Mouse (Mus musculus) kidney, embryonic 16.5 days (tissue): ENCODE measurements around the gene Cdk5rap3. TPM values are rescaled to one million over a fixed set of nuclear protein-coding genes. Genes with fewer than 3 reads are reported as not detected.

Experiments
- ATAC-seq: fragments of 200-750 bp; cut with Nextera tagmentation; 2 replicates; pipeline ENCODE4 v1.8.0; 2017; ENCODE audit warnings: moderate TSS enrichment; ENCODE audit not compliant: low FRiP score, low TSS enrichment
- H3K27ac ChIP-seq: fragments of 300-500 bp; sonication (generic); 2 replicates; pipeline ENCODE4 v1.5.1; 2014; ENCODE audit warnings: low read length
- H3K27me3 ChIP-seq: fragments of 300-500 bp; sonication (generic); 2 replicates; pipeline ENCODE4 v1.6.1; 2014; ENCODE audit warnings: low read length, control low read depth, mixed read lengths; ENCODE audit not compliant: insufficient read depth
- H3K36me3 ChIP-seq: fragments of 300-500 bp; sonication (generic); 2 replicates; pipeline ENCODE4 v1.6.1; 2014; ENCODE audit warnings: low read length, control low read depth, mixed read lengths; ENCODE audit not compliant: insufficient read depth
- H3K4me1 ChIP-seq: fragments of 300-500 bp; sonication (generic); 2 replicates; pipeline ENCODE4 v1.6.1; 2014; ENCODE audit warnings: low read length, control low read depth, mixed read lengths; ENCODE audit not compliant: insufficient read depth
- H3K4me2 ChIP-seq: fragments of 300-500 bp; sonication (generic); replicated peaks from 2 replicates; pipeline ENCODE4 v1.6.1; 2014; ENCODE audit warnings: low read depth, low read length
- H3K4me3 ChIP-seq: fragments of 300-500 bp; sonication (generic); 2 replicates; pipeline ENCODE4 v1.5.1; 2014; ENCODE audit warnings: mild to moderate bottlenecking, low read length
- H3K9ac ChIP-seq: fragments of 300-500 bp; sonication (generic); replicated peaks from 2 replicates; pipeline ENCODE4 v1.6.1; 2014; ENCODE audit warnings: low read length
- H3K9me3 ChIP-seq: fragments of 300-500 bp; sonication (generic); 2 replicates; pipeline ENCODE4 v1.6.1; 2016; ENCODE audit warnings: low read length, control low read depth
- WGBS: fragments of 180-500 bp; shearing (Covaris S2); extraction: QIAGEN DNeasy Blood & Tissue Kit; methylation state at CpG from one replicate; pipeline ENCODE4 v1.1.7; 2014; 5-methylcytosine and 5-hydroxymethylcytosine counted together
- polyA plus RNA-seq: library from polyadenylated mRNA; unstranded; fragments of >200 nt; fragmentation: Nextera tagmentation; extraction: Ambion mirVana; gene quantifications from 2 replicates; pipeline ENCODE4 v1.2.1, GENCODE M21; 2015

The Cdk5rap3 gene
- polyA plus RNA-seq, 1 experiment from 2014 or later: 83.7 TPM

- H3K36me3 ChIP-seq: 0 out of 2 replicates have a peak, but pooled peaks cover 4% of the 10 kb centered on the region
- peak overlapping the region; percentile 93 for H3K4me2 ChIP-seq
- H3K9me3 ChIP-seq: no peaks in the 10 kb centered on the region
- ATAC-seq: no peak
- H3K27me3 ChIP-seq: 0 out of 2 replicates have a peak, but pooled peaks cover 2% of the 10 kb centered on the region
- peaks cover 35% of the 10 kb centered on the region for H3K4me1 ChIP-seq
- 42% methylated on average over 12 of the region's 12 CpGs for WGBS
- peak overlapping the region; percentile 59 for H3K4me3 ChIP-seq
- peak overlapping the region; percentile 57 for H3K27ac ChIP-seq
- no peak overlapping the region; the same call in 1 of the 2 replicates for H3K9ac ChIP-seq
These were observed 53.8 kb downstream of the Cdk5rap3 start for GRCm38 (mm10) chr11:96862534-96862933.

DNA sequence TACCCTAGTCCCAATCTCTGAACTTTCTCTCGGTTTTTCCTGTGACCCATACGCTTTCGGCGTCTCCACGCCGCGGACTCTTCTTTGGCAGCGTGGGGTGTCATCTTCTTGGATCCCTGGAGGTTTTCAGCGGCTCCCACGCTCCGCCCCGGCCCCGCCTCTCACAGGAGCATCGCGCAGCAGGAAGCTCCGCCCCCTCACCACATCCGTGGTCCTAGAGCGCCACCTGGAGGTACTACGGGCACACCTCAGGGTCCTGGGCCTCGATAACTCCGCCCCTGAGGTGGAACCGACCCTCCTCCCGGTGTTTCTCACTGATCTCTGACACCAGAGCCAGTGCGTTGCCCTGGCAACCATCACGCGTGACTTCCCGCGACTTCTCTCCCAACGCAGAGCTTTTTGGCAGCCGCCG lies 54.4 kb downstream of the Cdk5rap3 start:
- peak; percentile 86 for ATAC-seq
- Histone ChIP-seq H3K4me1 (peaks cover 33% of the 10 kb centered on the region), H3K4me3 (peak overlapping the region; percentile 59), H3K4me2 (peak overlapping the region; percentile 93), H3K27ac (peak overlapping the region; percentile 65), H3K36me3 (0 out of 2 replicates have a peak, but pooled peaks cover 4% of the 10 kb centered on the region), H3K27me3 (0 out of 2 replicates have a peak, but pooled peaks cover 2% of the 10 kb centered on the region), H3K9me3 (no peaks in the 10 kb centered on the region), H3K9ac (peak overlapping the region; percentile 61)
- WGBS: under 1% methylated on average over 31 of the region's 31 CpGs

DNA sequence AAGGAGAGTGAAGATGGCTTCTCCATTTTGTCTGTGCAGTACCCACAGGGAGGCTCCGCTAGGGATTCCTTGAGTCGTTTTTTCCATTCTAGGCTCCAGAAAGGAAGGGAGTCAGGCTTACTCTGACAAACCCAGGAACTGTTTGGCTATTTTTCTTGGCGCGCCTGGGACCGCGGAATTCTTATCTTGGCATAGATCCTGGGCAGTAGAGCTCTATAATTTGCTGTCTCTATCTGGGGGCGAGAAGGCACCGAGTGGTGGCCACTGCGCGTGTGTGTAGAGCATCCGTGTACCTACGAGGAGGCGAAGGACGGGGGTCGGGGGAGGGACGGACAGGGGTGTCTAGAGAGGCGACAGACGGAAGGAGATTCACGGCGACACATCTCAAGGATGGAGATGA lies 54.9 kb downstream of the Cdk5rap3 start:
- no peaks in the 10 kb centered on the region for H3K9me3 ChIP-seq
- peak overlapping the region; percentile 93 for H3K4me2 ChIP-seq
- H3K36me3 ChIP-seq: 0 out of 2 replicates have a peak, but pooled peaks cover 4% of the 10 kb centered on the region
- 0% methylated on average over 20 of the region's 20 CpGs for WGBS
- peaks cover 33% of the 10 kb centered on the region for H3K4me1 ChIP-seq
- peak overlapping the region; percentile 61 for H3K9ac ChIP-seq
- no peaks in the 10 kb centered on the region for H3K27me3 ChIP-seq
- peak overlapping the region; percentile 65 for H3K27ac ChIP-seq
- peak overlapping the region; percentile 59 for H3K4me3 ChIP-seq
- ATAC-seq: peak; percentile 41

DNA sequence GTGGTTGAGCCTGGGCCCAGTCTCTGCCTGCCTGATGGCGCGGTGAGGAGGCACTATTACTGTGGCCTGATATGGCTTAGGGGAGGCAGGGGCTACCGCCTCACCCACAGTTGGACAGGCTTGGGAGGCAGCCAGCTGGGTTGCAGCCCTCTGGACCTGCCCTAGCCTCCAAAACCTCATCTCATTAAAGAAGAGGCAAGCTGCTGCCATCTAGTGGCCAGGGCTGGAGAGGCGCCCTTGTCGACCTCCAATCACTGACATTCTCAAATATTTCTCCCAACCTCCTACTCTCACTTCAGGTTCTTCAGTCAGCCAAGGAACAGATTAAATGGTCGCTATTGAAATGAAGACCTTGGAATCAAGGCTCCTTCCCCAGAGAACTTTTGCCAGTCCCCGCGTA lies 55.7 kb downstream of the Cdk5rap3 start:
- WGBS: 8% methylated on average over 8 of the region's 8 CpGs
- Histone ChIP-seq H3K27ac (peak overlapping the region; percentile 3; the same call in 1 of the 2 replicates), H3K36me3 (0 out of 2 replicates have a peak, but pooled peaks cover 4% of the 10 kb centered on the region), H3K27me3 (no peaks in the 10 kb centered on the region), H3K4me3 (no peak overlapping the region), H3K4me2 (peak overlapping the region; percentile 93; the same call in 1 of the 2 replicates), H3K9ac (0 out of 2 replicates have a peak overlapping the region, but pooled peaks have one; percentile 61), H3K4me1 (peaks cover 33% of the 10 kb centered on the region), H3K9me3 (no peaks in the 10 kb centered on the region)
- peak; percentile 64; the same call in 1 of the 2 replicates for ATAC-seq

DNA sequence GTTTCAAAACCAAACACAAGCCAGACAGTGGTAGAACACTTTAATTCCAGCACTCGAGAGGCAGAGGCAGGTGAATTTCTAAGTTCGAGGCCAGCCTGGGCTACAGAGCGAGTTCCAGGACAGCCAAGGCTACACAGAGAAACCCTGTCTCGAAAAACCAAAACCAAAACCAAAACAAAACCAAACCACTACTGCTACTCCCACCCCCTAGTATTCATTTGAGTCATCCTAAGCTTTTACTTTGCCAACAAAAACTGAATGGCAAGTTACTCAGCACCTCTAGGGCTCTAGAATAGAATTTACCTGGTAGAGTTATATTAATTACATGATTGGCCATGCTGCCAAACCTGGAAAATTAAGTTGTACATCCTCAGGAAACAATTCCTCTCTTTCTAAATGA lies 56.7 kb downstream of the Cdk5rap3 start:
- Histone ChIP-seq H3K4me1 (peaks cover 33% of the 10 kb centered on the region), H3K4me2 (no peak overlapping the region), H3K27ac (no peak overlapping the region), H3K9me3 (no peaks in the 10 kb centered on the region), H3K27me3 (no peaks in the 10 kb centered on the region), H3K4me3 (no peak overlapping the region), H3K36me3 (0 out of 2 replicates have a peak, but pooled peaks cover 4% of the 10 kb centered on the region), H3K9ac (no peak overlapping the region)
- no peak for ATAC-seq
- WGBS: 87% methylated on average over 4 of the region's 4 CpGs

GRCm38 (mm10) chr11:96857446-96857845 lies 58.9 kb downstream of the Cdk5rap3 start:
- H3K4me2 ChIP-seq: no peak overlapping the region
- no peak overlapping the region for H3K9ac ChIP-seq
- no peaks in the 10 kb centered on the region for H3K27me3 ChIP-seq
- 74% methylated on average over 5 of the region's 5 CpGs for WGBS
- no peak overlapping the region for H3K4me3 ChIP-seq
- ATAC-seq: no peak
- no peaks in the 10 kb centered on the region for H3K9me3 ChIP-seq
- H3K4me1 ChIP-seq: peaks cover 15% of the 10 kb centered on the region
- H3K27ac ChIP-seq: no peak overlapping the region
- peaks cover 4% of the 10 kb centered on the region; the same call in 1 of the 2 replicates for H3K36me3 ChIP-seq

Other genes starting within 250 kb of the Cdk5rap3 start
- gene Snx11, start 138.9 kb downstream of the Cdk5rap3 start, polyA plus RNA-seq: 20.1 and 21.8 TPM in 2 replicates
- 109 and 121 TPM in 2 replicates for gene Cbx1, start 127.4 kb downstream of the Cdk5rap3 start, polyA plus RNA-seq
- gene Nfe2l1, start 86.5 kb downstream of the Cdk5rap3 start, polyA plus RNA-seq: 93.9 and 96.8 TPM in 2 replicates
- 115 and 117 TPM in 2 replicates for gene Copz2, start 66.6 kb downstream of the Cdk5rap3 start, polyA plus RNA-seq
- gene Prr15l, start 11.6 kb upstream of the Cdk5rap3 start, polyA plus RNA-seq: 52.5 and 55.8 TPM in 2 replicates
- 38.0 TPM in 2 replicates for gene Pnpo, start 27.5 kb upstream of the Cdk5rap3 start, polyA plus RNA-seq
- gene Sp2, start 66.5 kb upstream of the Cdk5rap3 start, polyA plus RNA-seq: 21.2 and 25.1 TPM in 2 replicates
- gene Sp6, start 96.9 kb upstream of the Cdk5rap3 start, polyA plus RNA-seq: 1.6 and 2.0 TPM in 2 replicates
- 45.7 and 50.9 TPM in 2 replicates for gene Scrn2, start 113.4 kb upstream of the Cdk5rap3 start, polyA plus RNA-seq
- gene Lrrc46, start 124.9 kb upstream of the Cdk5rap3 start, polyA plus RNA-seq: 1.3 and 1.5 TPM in 2 replicates
- gene Mrpl10, start 125.1 kb upstream of the Cdk5rap3 start, polyA plus RNA-seq: 92.9 and 98.8 TPM in 2 replicates
- gene Osbpl7, start 134.1 kb upstream of the Cdk5rap3 start, polyA plus RNA-seq: 10.2 and 10.4 TPM in 2 replicates
- 0.14 and 0.24 TPM in 2 replicates for gene Tbx21, start 198.8 kb upstream of the Cdk5rap3 start, polyA plus RNA-seq
- 4.0 TPM in 2 replicates for gene Tbkbp1, start 235.0 kb upstream of the Cdk5rap3 start, polyA plus RNA-seq